Comparison of ENCODE assay signal across 27 mouse cellular contexts in genomic region chr2:135646654-135647053, GRCm38 (mm10). TPM values are rescaled to one million over a fixed set of nuclear protein-coding genes. Genes with fewer than 3 reads are reported as not detected.
DNase-seq lines count a peak whose midpoint lies in the region; ATAC-seq and TF ChIP-seq lines count a peak whose summit lies in the region.
"Had no signal": no experiment of that assay in that cellular context is flagged by ENCODE, and none has a peak within 500 bp of the region (broad histone marks: within the 10 kb centered on the region; RNA-seq: fewer than 3 reads in every experiment).

No protein-coding gene starts in this region.

- peak overlapping the region; percentile 34 for H3K9ac ChIP-seq in ES-Bruce4 (ENCODE audit: low read depth, poor library complexity, severe bottlenecking)
- no peak overlapping the region for H3K9ac ChIP-seq in kidney, embryonic 14.5 days (ENCODE audit: low read depth, low read length)
- H3K9ac ChIP-seq in neural tube, embryonic 15.5 days (replicated peaks), result no peak overlapping the region
- H3K9ac ChIP-seq: embryonic facial prominence, embryonic 13.5 days; embryonic facial prominence, embryonic 15.5 days; forebrain, embryonic 12.5 days had no signal

- 0 out of 2 replicates have a peak overlapping the region, but pooled peaks have one; percentile 4 for H3K27ac ChIP-seq in ES-Bruce4 (ENCODE audit: insufficient read depth, low read length)
- no peak overlapping the region for H3K27ac ChIP-seq in kidney, embryonic 14.5 days (ENCODE audit: low read depth, low read length)
- no peak overlapping the region for H3K27ac ChIP-seq in neural tube, embryonic 15.5 days (replicated peaks)
- H3K27ac ChIP-seq: embryonic facial prominence, embryonic 13.5 days; embryonic facial prominence, embryonic 15.5 days; forebrain, embryonic 10.5 days; forebrain, embryonic 12.5 days had no signal

- ATAC-seq in kidney, embryonic 14.5 days (ENCODE audit: low FRiP score, low TSS enrichment), result no peak
- no peak for ATAC-seq in neural tube, embryonic 15.5 days (ENCODE audit: low FRiP score)
- ATAC-seq: activated CD4-positive, CD25-positive, alpha-beta regulatory T cell, adult 4 months; forebrain, embryonic 14.5 days; forebrain, embryonic 16.5 days; Patski had no signal

- H3K36me3 ChIP-seq in E14TG2a.4 (ENCODE audit: insufficient read depth, low read length), result peaks cover 37% of the 10 kb centered on the region
- peaks cover 22% of the 10 kb centered on the region for H3K36me3 ChIP-seq in ES-Bruce4 (ENCODE audit: control insufficient read depth, insufficient read depth, low read length, poor library complexity, severe bottlenecking)
- no peaks in the 10 kb centered on the region for H3K36me3 ChIP-seq in myocyte (ENCODE audit: control insufficient read depth, insufficient read depth)
- no peaks in the 10 kb centered on the region for H3K36me3 ChIP-seq in kidney, embryonic 14.5 days (ENCODE audit: control insufficient read depth, insufficient read depth, low read length)
- H3K36me3 ChIP-seq in neural tube, embryonic 15.5 days, result no peaks in the 10 kb centered on the region
- H3K36me3 ChIP-seq: embryonic facial prominence, embryonic 13.5 days; embryonic facial prominence, embryonic 15.5 days; forebrain, embryonic 10.5 days; forebrain, embryonic 12.5 days; G1E had no signal

- peak overlapping the region; percentile 2 for H3K4me2 ChIP-seq in myocyte (ENCODE audit: low read depth)
- H3K4me2 ChIP-seq in kidney, embryonic 14.5 days (replicated peaks; ENCODE audit: low read depth, low read length), result no peak overlapping the region
- no peak overlapping the region for H3K4me2 ChIP-seq in neural tube, embryonic 15.5 days
- H3K4me2 ChIP-seq: embryonic facial prominence, embryonic 13.5 days; embryonic facial prominence, embryonic 15.5 days; forebrain, embryonic 12.5 days had no signal

- no peak for TF ChIP-seq EP300 in ES-Bruce4 (IDR thresholded peaks at IDR 0.05; ENCODE audit: insufficient read depth, low read depth, low read length)

- H3K4me3 ChIP-seq in E14TG2a.4 (replicated peaks; ENCODE audit: low read length), result peak overlapping the region; percentile 80
- peak overlapping the region; percentile 49 for H3K4me3 ChIP-seq in ES-Bruce4 (ENCODE audit: low read depth, low read length)
- no peak overlapping the region for H3K4me3 ChIP-seq in myocyte
- no peak overlapping the region for H3K4me3 ChIP-seq in kidney, embryonic 14.5 days (ENCODE audit: low read length)
- H3K4me3 ChIP-seq in neural tube, embryonic 15.5 days (replicated peaks), result no peak overlapping the region
- H3K4me3 ChIP-seq: embryonic facial prominence, embryonic 13.5 days; embryonic facial prominence, embryonic 15.5 days; erythroblast, embryonic 14.5 days; forebrain, embryonic 10.5 days; forebrain, embryonic 12.5 days had no signal

- DNase-seq in R1 (ENCODE audit: low read depth, low spot score), result peak; percentile 64
- no peak for DNase-seq in embryo, embryonic 10 days (ENCODE audit: low spot score)
- no peak for DNase-seq in heart, postnatal 25 days (ENCODE audit: low spot score)
- DNase-seq: adrenal gland, adult 2 months; adrenal gland, postnatal 10 days; adrenal gland, postnatal 36 days; cerebellum, adult 11-12 months; cerebellum, adult 2 months; cerebellum, adult 9-10 months; cerebellum, postnatal 10 days; cerebellum, postnatal 25 days; embryo, embryonic 11 days had no signal

- intact Hi-C loops in heart, postnatal 25 days (cut with DNase I), result no loop called here

- TF ChIP-seq CTCF in E14TG2a.4 (conservative IDR thresholded peaks at IDR 0.05; ENCODE audit: low read length) (no peak), ES-Bruce4 (IDR thresholded peaks at IDR 0.05; ENCODE audit: low read depth, low read length) (no peak)

- 86% methylated on average over 6 of the region's 6 CpGs for WGBS in kidney, embryonic 14.5 days
- WGBS in neural tube, embryonic 15.5 days, result 87% methylated on average over 6 of the region's 6 CpGs

- H3K9me3 ChIP-seq in E14TG2a.4 (ENCODE audit: low read length) (peaks cover 33% of the 10 kb centered on the region), ES-Bruce4 (replicated peaks; ENCODE audit: control insufficient read depth, insufficient read depth, low read length, poor library complexity, severe bottlenecking) (peaks cover 25% of the 10 kb centered on the region)
- H3K9me3 ChIP-seq in kidney, embryonic 14.5 days (ENCODE audit: control insufficient read depth, low read length), result no peaks in the 10 kb centered on the region; the same call in 1 of the 2 replicates
- H3K9me3 ChIP-seq in neural tube, embryonic 15.5 days (replicated peaks), result 0 out of 2 replicates have a peak, but pooled peaks cover 2% of the 10 kb centered on the region
- H3K9me3 ChIP-seq: embryonic facial prominence, embryonic 15.5 days; forebrain, embryonic 10.5 days; forebrain, embryonic 12.5 days had no signal

- H3K79me2 ChIP-seq in myocyte (ENCODE audit: control insufficient read depth, insufficient read depth), result no peaks in the 10 kb centered on the region

- H3ac ChIP-seq in myocyte (ENCODE audit: control insufficient read depth, insufficient read length), result no peak overlapping the region

- TF ChIP-seq POLR2A in ES-Bruce4 (IDR thresholded peaks at IDR 0.05; ENCODE audit: insufficient read depth, low read length) (no peak), myocyte (IDR thresholded peaks at IDR 0.05; ENCODE audit: insufficient read length, low read depth) (no peak)

- H3K27me3 ChIP-seq in E14TG2a.4 (ENCODE audit: insufficient read depth, low read length) (no peaks in the 10 kb centered on the region), ES-Bruce4 (ENCODE audit: control insufficient read depth, insufficient read depth, low read length, poor library complexity, severe bottlenecking) (no peaks in the 10 kb centered on the region), myocyte (ENCODE audit: control insufficient read depth, insufficient read depth, insufficient read length) (no peaks in the 10 kb centered on the region)
- no peaks in the 10 kb centered on the region for H3K27me3 ChIP-seq in kidney, embryonic 14.5 days (ENCODE audit: control insufficient read depth, insufficient read depth, low read length)
- no peaks in the 10 kb centered on the region for H3K27me3 ChIP-seq in neural tube, embryonic 15.5 days (replicated peaks)
- H3K27me3 ChIP-seq: embryonic facial prominence, embryonic 13.5 days; embryonic facial prominence, embryonic 15.5 days; forebrain, embryonic 12.5 days; Patski had no signal

- peaks cover 23% of the 10 kb centered on the region for H3K4me1 ChIP-seq in E14TG2a.4 (replicated peaks; ENCODE audit: low read depth, low read length)
- H3K4me1 ChIP-seq in ES-Bruce4 (ENCODE audit: control insufficient read depth, insufficient read depth, low read length), result no peaks in the 10 kb centered on the region
- no peaks in the 10 kb centered on the region for H3K4me1 ChIP-seq in kidney, embryonic 14.5 days (ENCODE audit: control insufficient read depth, insufficient read depth, low read length)
- H3K4me1 ChIP-seq in neural tube, embryonic 15.5 days, result no peaks in the 10 kb centered on the region
- H3K4me1 ChIP-seq: embryonic facial prominence, embryonic 13.5 days; embryonic facial prominence, embryonic 15.5 days; forebrain, embryonic 10.5 days; forebrain, embryonic 12.5 days had no signal

TF ChIP-seq in myocyte, 11 proteins besides CTCF, POLR2A, EP300 and RAD21:
- TF ChIP-seq TCF3 (IDR thresholded peaks at IDR 0.05; ENCODE audit: insufficient read length, low read depth) (no peak), MAX (IDR thresholded peaks at IDR 0.05; ENCODE audit: low read depth) (no peak), REST (IDR thresholded peaks at IDR 0.05; ENCODE audit: insufficient read depth, insufficient read length) (no peak), MYOD1 (IDR thresholded peaks at IDR 0.05; ENCODE audit: control insufficient read depth in 1 of 3, insufficient read length in 2 of 3, low read depth in 2 of 3) (no peak), USF1 (IDR thresholded peaks at IDR 0.05; ENCODE audit: low read depth) (no peak), MYOG (IDR thresholded peaks at IDR 0.05; ENCODE audit: control insufficient read depth in 1 of 3, insufficient read depth in 1 of 3, insufficient read length in 2 of 3, low read depth in 2 of 3) (no peak), CEBPB (IDR thresholded peaks at IDR 0.05; ENCODE audit: insufficient read depth, poor library complexity, severe bottlenecking) (no peak), E2F4 (IDR thresholded peaks at IDR 0.05; ENCODE audit: insufficient read depth) (no peak), POLR2AphosphoS2 (IDR thresholded peaks at IDR 0.05; ENCODE audit: insufficient read length, low read depth) (no peak), SRF (IDR thresholded peaks at IDR 0.05; ENCODE audit: control insufficient read depth, insufficient read length, low read depth) (no peak), TCF12 (IDR thresholded peaks at IDR 0.05; ENCODE audit: insufficient read depth, poor library complexity, severe bottlenecking) (no peak)

RNA-seq across cellular contexts. Expression of gene Plcb4, which starts 12.2 kb away (rescaled TPM):
- 12.9 and 19.3 TPM in 2 replicates for polyA plus RNA-seq in ES-Bruce4 (2011; ENCODE audit: insufficient read depth, insufficient read length, low read depth, missing spikeins)
- polyA plus RNA-seq in myocyte (2012; fragmentation: generic; extraction: Trizol), result 5.3 TPM
- polyA plus RNA-seq in kidney, embryonic 14.5 days (2014; fragmentation: Nextera tagmentation; extraction: Ambion mirVana), result 19.7 and 21.2 TPM in 2 replicates
- polyA plus RNA-seq in neural tube, embryonic 15.5 days (2015; fragmentation: Nextera tagmentation; extraction: Ambion mirVana), result 34.5 and 35.5 TPM in 2 replicates
- total RNA-seq in heart, postnatal 25 days (2021), result 10 to 100 TPM; 71.2 to 71.9 TPM
- polyA plus RNA-seq: erythroblast, embryonic 14.5 days; G1E had no signal

Comparison
In these comparisons a context has a peak if more than half of its experiments do, and no peak if none do; other contexts are left out.
1. H3K4me3 ChIP-seq: peak in E14TG2a.4 (single experiment) and ES-Bruce4 (single experiment); none in myocyte (single experiment), kidney, embryonic 14.5 days (single experiment) and neural tube, embryonic 15.5 days (single experiment).